Mouse (Mus musculus) MN1 (cell line): ENCODE measurements around the gene Sh3rf1.
A peak's percentile ranks its signal among the peaks of the same experiment; 100 is the strongest.

ENCODE experiments used
- DNase-seq: peaks from one replicate; pipeline ENCODE4 v3.0.0-alpha.2; 2016; ENCODE audit warnings: low spot score

The Sh3rf1 gene

GRCm38 (mm10) chr8:61286394-61286793 is 62.7 kb downstream of the Sh3rf1 start:
- DNase-seq, result no peak

- DNase-seq, result no peak
Observed at GRCm38 (mm10) chr8:61286795-61287385, 63.2 kb downstream of the Sh3rf1 start.

- no peak for DNase-seq
Observed at GRCm38 (mm10) chr8:61288006-61288566, 64.4 kb downstream of the Sh3rf1 start.

- no peak for DNase-seq
Observed at GRCm38 (mm10) chr8:61288676-61289075, 65.0 kb downstream of the Sh3rf1 start.

- no peak for DNase-seq
Observed at GRCm38 (mm10) chr8:61295040-61295439, 71.4 kb downstream of the Sh3rf1 start.

- no peak for DNase-seq
Observed at GRCm38 (mm10) chr8:61295441-61295840, 71.8 kb downstream of the Sh3rf1 start.

GRCm38 (mm10) chr8:61298828-61299227 is 75.2 kb downstream of the Sh3rf1 start:
- no peak for DNase-seq

- no peak for DNase-seq
Observed at GRCm38 (mm10) chr8:61301298-61302028, 77.8 kb downstream of the Sh3rf1 start.

GRCm38 (mm10) chr8:61302029-61302368 is 78.3 kb downstream of the Sh3rf1 start:
- no peak for DNase-seq

- no peak for DNase-seq
Observed at GRCm38 (mm10) chr8:61305451-61306070, 81.9 kb downstream of the Sh3rf1 start.

GRCm38 (mm10) chr8:61306501-61307112 is 82.9 kb downstream of the Sh3rf1 start:
- no peak for DNase-seq

GRCm38 (mm10) chr8:61308896-61309295 is 85.2 kb downstream of the Sh3rf1 start:
- DNase-seq, result no peak

GRCm38 (mm10) chr8:61309530-61310402 is 86.1 kb downstream of the Sh3rf1 start:
- no peak for DNase-seq

GRCm38 (mm10) chr8:61310403-61310871 is 86.8 kb downstream of the Sh3rf1 start:
- DNase-seq, result no peak

GRCm38 (mm10) chr8:61313016-61313415 is 89.3 kb downstream of the Sh3rf1 start:
- no peak for DNase-seq

GRCm38 (mm10) chr8:61316012-61316767 is 92.5 kb downstream of the Sh3rf1 start:
- peak; percentile 24 for DNase-seq

- no peak for DNase-seq
Observed at GRCm38 (mm10) chr8:61316813-61317534, 93.3 kb downstream of the Sh3rf1 start.

- no peak for DNase-seq
Observed at GRCm38 (mm10) chr8:61317535-61318136, 94.0 kb downstream of the Sh3rf1 start.

GRCm38 (mm10) chr8:61321216-61321615 is 97.5 kb downstream of the Sh3rf1 start:
- DNase-seq, result no peak

- no peak for DNase-seq
Observed at GRCm38 (mm10) chr8:61321780-61322179, 98.1 kb downstream of the Sh3rf1 start.
